Mouse (Mus musculus) kidney, adult 11 months (tissue): ENCODE data around the gene Cxcl12.

Experiments used
- DNase-seq: peaks from one replicate; pipeline ENCODE4 v3.0.0; 2022

Cxcl12 gene

GRCm38 (mm10) chr6:117175113-117175793 is 6.9 kb downstream of the Cxcl12 start:
- DNase-seq = no peak

- no peak for DNase-seq
Measured at GRCm38 (mm10) chr6:117176406-117176805, 8.1 kb downstream of the Cxcl12 start.

GRCm38 (mm10) chr6:117180303-117180702 is 12.0 kb downstream of the Cxcl12 start:
- no peak for DNase-seq

DNA sequence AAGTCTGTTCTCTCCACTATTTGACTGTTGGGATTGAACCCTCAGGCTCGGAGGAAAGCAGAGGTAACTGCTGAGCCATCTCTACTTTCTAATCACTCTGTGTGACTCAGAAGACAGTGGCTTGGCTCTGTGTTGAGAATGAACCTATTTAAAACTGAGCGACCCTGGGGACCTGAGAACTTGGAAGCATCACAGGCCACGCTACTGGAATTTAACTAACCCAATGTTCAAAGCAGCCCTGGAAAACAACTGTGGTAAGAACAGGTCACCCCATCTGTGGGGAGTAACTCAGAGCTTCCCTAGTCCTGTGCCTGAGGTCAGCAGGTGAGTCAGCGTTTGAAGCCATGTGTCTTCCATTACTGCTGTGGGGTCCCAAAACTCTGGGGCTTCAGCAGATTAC is 17.0 kb downstream of the Cxcl12 start:
- DNase-seq = no peak

- DNase-seq = no peak
Measured at GRCm38 (mm10) chr6:117190453-117190852, 22.1 kb downstream of the Cxcl12 start.

GRCm38 (mm10) chr6:117191741-117192140 is 23.4 kb downstream of the Cxcl12 start:
- no peak for DNase-seq

DNA sequence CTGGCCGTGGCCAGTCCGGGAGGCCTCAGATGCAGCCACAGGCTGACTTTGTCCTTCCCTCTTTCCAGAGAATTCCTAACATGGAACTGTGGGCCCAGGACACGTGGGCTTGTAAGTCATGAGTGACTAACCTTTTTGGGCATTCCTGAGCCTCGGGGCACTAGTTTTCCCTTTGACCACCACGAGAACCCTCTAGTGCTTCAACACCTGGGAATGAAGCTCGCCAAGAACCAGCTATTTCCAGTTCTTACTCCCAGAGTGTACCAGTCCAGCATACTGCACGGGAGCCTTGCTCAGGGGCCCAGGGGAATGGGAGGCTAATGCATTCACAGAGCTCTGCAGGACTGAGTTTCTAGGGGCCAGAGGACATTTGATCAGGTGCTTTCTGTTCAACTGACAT is 24.3 kb downstream of the Cxcl12 start:
- DNase-seq = peak; percentile 39

GRCm38 (mm10) chr6:117195270-117195669 is 26.9 kb downstream of the Cxcl12 start:
- no peak for DNase-seq

GRCm38 (mm10) chr6:117198871-117199270 is 30.5 kb downstream of the Cxcl12 start:
- no peak for DNase-seq

GRCm38 (mm10) chr6:117199718-117200117 is 31.4 kb downstream of the Cxcl12 start:
- DNase-seq = no peak

- no peak for DNase-seq
Measured at GRCm38 (mm10) chr6:117200916-117201315, 32.6 kb downstream of the Cxcl12 start.

GRCm38 (mm10) chr6:117201396-117201795 is 33.1 kb downstream of the Cxcl12 start:
- DNase-seq = no peak

DNA sequence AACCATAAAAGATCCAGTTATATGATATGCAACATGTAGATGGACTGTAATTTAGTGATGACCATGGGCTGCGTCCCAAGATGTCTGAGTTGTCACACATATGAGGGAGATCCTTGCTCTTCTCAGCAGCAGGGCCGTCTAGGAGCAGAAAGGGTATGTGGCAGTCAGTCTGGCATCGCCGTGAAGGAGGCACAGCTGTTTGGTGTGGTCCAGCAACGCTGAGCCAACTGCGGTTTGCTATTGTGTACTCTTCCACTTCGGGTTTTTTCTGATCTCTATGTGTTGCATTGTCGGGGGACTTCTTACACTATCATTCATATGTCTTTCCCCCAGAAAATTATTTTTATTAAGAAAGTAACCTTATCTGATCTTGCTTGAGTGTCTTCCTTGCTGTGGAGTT is 33.5 kb downstream of the Cxcl12 start:
- no peak for DNase-seq

DNA sequence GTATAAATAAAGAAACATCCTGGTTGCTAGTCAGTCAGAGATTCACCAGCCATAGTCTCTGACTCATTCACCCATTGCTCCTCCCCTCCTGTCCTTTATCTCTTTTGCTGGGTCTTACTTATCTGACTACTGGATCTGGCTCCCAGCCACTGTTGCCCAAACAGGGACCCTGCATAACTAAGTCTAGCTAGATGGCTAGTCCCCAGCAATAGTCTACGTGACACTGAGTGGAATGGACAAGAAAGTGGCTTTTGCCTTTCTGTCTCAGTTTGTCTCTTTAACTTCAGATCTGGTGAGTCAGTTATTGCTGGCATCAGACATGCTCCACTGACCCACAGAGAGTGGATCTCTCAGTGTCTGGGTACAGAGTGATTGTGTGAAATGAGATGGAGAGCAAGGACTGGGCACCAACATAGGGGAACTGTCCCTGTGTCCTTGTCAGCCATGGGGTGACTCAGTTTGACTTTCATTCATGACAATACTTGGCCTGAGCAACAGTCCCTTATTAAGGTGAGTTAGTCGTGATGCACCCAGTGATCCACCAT is 34.6 kb downstream of the Cxcl12 start:
- no peak for DNase-seq

DNA sequence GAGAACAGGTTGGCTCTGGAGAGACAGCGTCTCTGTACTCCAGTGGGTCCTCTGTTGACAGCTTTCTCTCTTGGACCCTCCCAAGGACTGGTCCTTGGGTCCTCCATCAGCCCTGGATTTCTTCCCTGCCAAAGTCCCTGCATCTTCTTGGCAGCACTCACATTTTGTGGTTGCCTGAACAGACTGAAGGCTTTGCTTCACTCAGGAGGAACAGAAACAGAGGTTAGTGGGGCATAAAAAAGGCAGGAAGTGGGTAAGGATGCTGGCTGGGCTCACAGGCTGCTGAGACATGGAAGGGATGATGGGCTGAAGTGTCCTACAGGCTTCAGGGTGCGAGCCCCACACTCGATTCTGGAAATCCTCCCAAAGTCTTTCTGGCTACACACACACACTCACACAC is 35.8 kb downstream of the Cxcl12 start:
- DNase-seq = no peak

DNA sequence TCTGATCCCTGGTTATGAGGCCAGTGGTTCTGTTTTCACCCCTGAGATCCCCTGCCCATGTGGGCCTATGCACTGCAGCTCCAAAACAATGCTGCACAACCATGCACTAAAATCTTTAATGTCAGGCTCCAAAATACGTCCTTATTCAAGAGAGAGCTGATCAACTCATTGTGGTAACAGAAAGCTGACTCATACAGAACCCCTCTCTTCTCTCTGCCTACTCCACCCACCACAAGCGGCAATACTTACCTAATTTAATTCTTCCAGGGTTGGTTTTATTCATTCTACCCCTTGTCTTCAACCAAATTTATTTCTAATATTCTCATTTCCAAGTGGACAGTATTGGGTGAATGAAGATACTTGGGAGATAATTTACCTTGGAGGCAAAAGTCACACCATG is 38.5 kb downstream of the Cxcl12 start:
- DNase-seq = no peak

DNA sequence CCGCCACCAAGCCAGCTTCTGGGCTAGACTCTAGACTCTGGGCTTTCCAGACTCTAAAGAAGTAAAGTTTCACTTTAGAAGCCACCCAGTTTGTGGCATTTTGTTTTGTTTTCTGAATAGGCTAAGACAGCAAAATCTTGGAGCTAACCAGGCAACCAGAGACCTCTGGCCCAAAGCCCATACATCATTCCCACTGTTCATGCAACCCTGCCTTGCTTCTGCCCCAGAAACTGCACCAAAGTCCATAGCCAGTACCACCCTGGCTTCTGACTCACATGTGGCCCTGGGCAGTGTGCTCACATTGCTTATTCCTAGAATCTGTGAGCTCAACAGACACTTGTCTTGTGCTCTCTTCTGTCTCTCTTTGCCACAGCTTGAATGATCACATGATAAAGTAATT is 39.0 kb downstream of the Cxcl12 start:
- peak; percentile 9 for DNase-seq

DNA sequence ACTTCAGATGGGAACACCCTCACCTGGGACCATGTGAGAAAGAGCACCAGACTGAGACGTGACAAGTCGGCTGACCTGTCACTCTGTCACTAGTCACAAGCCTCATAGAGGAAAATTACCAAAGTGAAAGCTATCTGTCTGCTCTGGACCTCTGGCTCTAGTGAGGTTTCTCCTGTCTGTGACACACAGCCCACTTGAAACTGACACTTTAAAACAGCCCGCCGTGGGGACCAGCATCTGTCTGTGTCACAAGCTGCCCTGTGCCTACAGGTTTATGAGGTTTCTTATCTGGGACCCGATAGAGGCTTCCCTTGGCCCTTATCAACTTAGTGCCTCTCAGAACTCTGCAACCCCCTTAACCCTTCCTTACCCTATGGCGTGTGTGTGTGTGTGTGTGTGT is 41.8 kb downstream of the Cxcl12 start:
- no peak for DNase-seq

GRCm38 (mm10) chr6:117210536-117210935 is 42.2 kb downstream of the Cxcl12 start:
- DNase-seq = no peak

- no peak for DNase-seq
Measured at GRCm38 (mm10) chr6:117214506-117214905, 46.2 kb downstream of the Cxcl12 start.

- DNase-seq = no peak
Measured at GRCm38 (mm10) chr6:117218442-117219299, 50.3 kb downstream of the Cxcl12 start.

- no peak for DNase-seq
Measured at GRCm38 (mm10) chr6:117219300-117219680, 51.0 kb downstream of the Cxcl12 start.

GRCm38 (mm10) chr6:117219911-117220481 is 51.7 kb downstream of the Cxcl12 start:
- DNase-seq = no peak
